Mouse (Mus musculus): ENCODE measurements around the gene Sbno1. TPM values are rescaled to one million over a fixed set of nuclear protein-coding genes. Genes with fewer than 3 reads are reported as not detected.

Sbno1 gene
- total and polyA plus RNA-seq, 3 experiments: 32.4 to 500 (median 38.8) TPM

- Histone ChIP-seq H3K79me2 (ENCODE audit: control insufficient read depth, insufficient read depth, low read length, poor library complexity) (peaks cover 58% of the 10 kb centered on the region), H3K4me3 (ENCODE audit: control insufficient read depth in 1 of 2, insufficient read depth in 1 of 2, low read depth in 2 of 2, low read length in 2 of 2) (peak overlapping the region; percentile 78 to 89), H3K36me3 (ENCODE audit: control insufficient read depth in 1 of 2, insufficient read depth in 2 of 2, low read length in 2 of 2) (peaks cover 20 to 49% of the 10 kb centered on the region in 2 experiments), H3K27me3 (ENCODE audit: control insufficient read depth in 1 of 2, insufficient read depth in 2 of 2, low read length in 2 of 2) (no peaks in the 10 kb centered on the region), H3K9ac (ENCODE audit: control insufficient read depth, low read depth, low read length, poor library complexity, severe bottlenecking) (peak overlapping the region; percentile 98), H3K27ac (ENCODE audit: control insufficient read depth, low read depth, low read length) (peak overlapping the region; percentile 75), H3K4me1 (ENCODE audit: control insufficient read depth in 1 of 2, insufficient read depth in 2 of 2, low read length in 2 of 2) (peaks cover 8 to 32% of the 10 kb centered on the region in 2 experiments), H3K9me3 (replicated peaks; ENCODE audit: insufficient read depth, low read length) (no peaks in the 10 kb centered on the region)
- DNase-seq (ENCODE audit: low read depth, low spot score): peak; percentile 87
- no peak for TF ChIP-seq USF2 (IDR thresholded peaks at IDR 0.05; ENCODE audit: borderline replicate concordance in 1 of 2, insufficient read depth in 1 of 2, low read depth in 1 of 2, low read length in 2 of 2)
- no peak for TF ChIP-seq USF1 (IDR thresholded peaks at IDR 0.05; ENCODE audit: low read depth, low read length)
- no peak for TF ChIP-seq ZNF384 (IDR thresholded peaks at IDR 0.05; ENCODE audit: low read depth, low read length)
- TF ChIP-seq POLR2A (IDR thresholded peaks at IDR 0.05; ENCODE audit: control insufficient read depth in 1 of 2, insufficient read depth in 1 of 2, low read depth in 1 of 2, low read length in 2 of 2, poor library complexity in 1 of 2): peak; percentile 79 to 83; a peak in 3 of 4 replicates
- no peak for TF ChIP-seq MAZ (IDR thresholded peaks at IDR 0.05; ENCODE audit: low read depth, low read length)
- no peak for TF ChIP-seq GATA1 (IDR thresholded peaks at IDR 0.05; ENCODE audit: low read depth, low read length)
- TF ChIP-seq RCOR1 (IDR thresholded peaks at IDR 0.05; ENCODE audit: low read depth, low read length): no peak
- no peak for TF ChIP-seq CTCF (IDR thresholded peaks at IDR 0.05 in 2 of 3, conservative IDR thresholded peaks at IDR 0.05 in 1 of 3; ENCODE audit: control insufficient read depth in 1 of 3, insufficient read depth in 1 of 3, low read depth in 2 of 3, low read length in 3 of 3, poor library complexity in 1 of 3, severe bottlenecking in 1 of 3)
- peak; percentile 42 for TF ChIP-seq MAX (IDR thresholded peaks at IDR 0.05; ENCODE audit: low read length)
- 0 out of 2 replicates have a peak, but pooled peaks have one; percentile 45 for TF ChIP-seq ELF1 (IDR thresholded peaks at IDR 0.05; ENCODE audit: low read depth, low read length)
- no peak for TF ChIP-seq GABPA (IDR thresholded peaks at IDR 0.05; ENCODE audit: low read depth, low read length)
- no peak for TF ChIP-seq POLR2AphosphoS5 (IDR thresholded peaks at IDR 0.05; ENCODE audit: borderline replicate concordance, low read depth, low read length)
- TF ChIP-seq MYB (IDR thresholded peaks at IDR 0.05; ENCODE audit: low read depth, low read length): no peak
- TF ChIP-seq TBP (IDR thresholded peaks at IDR 0.05; ENCODE audit: low read depth, low read length): no peak
- TF ChIP-seq ETS1 (IDR thresholded peaks at IDR 0.05; ENCODE audit: low read depth, low read length): peak; percentile 30; the same call in 1 of the 2 replicates
- no peak for TF ChIP-seq RAD21 (IDR thresholded peaks at IDR 0.05; ENCODE audit: low read depth, low read length)
- no peak for TF ChIP-seq EP300 (IDR thresholded peaks at IDR 0.05; ENCODE audit: low read depth in 1 of 2, low read length in 2 of 2)
- TF ChIP-seq ZKSCAN1 (IDR thresholded peaks at IDR 0.05; ENCODE audit: low read depth, low read length): no peak
- peak; percentile 63 for TF ChIP-seq SIN3A (IDR thresholded peaks at IDR 0.05; ENCODE audit: low read length)
- TF ChIP-seq CHD2 (IDR thresholded peaks at IDR 0.05; ENCODE audit: low read length): no peak
- peak; percentile 74 for TF ChIP-seq MXI1 (IDR thresholded peaks at IDR 0.05; ENCODE audit: low read depth, low read length)
- TF ChIP-seq KAT2A (conservative IDR thresholded peaks at IDR 0.05; ENCODE audit: low read depth, low read length): no peak
- TF ChIP-seq HCFC1 (IDR thresholded peaks at IDR 0.05; ENCODE audit: low read depth, low read length): peak; percentile 51; the same call in 1 of the 2 replicates
- TF ChIP-seq POLR2AphosphoS2 (IDR thresholded peaks at IDR 0.05; ENCODE audit: low read length): peak; percentile 85; the same call in 1 of the 2 replicates
- peak; percentile 66 for TF ChIP-seq NRF1 (IDR thresholded peaks at IDR 0.05; ENCODE audit: insufficient read depth, low read depth, low read length, poor library complexity, severe bottlenecking)
- TF ChIP-seq SMC3 (IDR thresholded peaks at IDR 0.05; ENCODE audit: low read depth, low read length): no peak
- TF ChIP-seq ZC3H11A (IDR thresholded peaks at IDR 0.05; ENCODE audit: low read depth, low read length): no peak
- 0 out of 2 replicates have a peak, but pooled peaks have one; percentile 67 for TF ChIP-seq MAFK (IDR thresholded peaks at IDR 0.05; ENCODE audit: borderline replicate concordance, low read depth, low read length)
- TF ChIP-seq TCF12 (IDR thresholded peaks at IDR 0.05; ENCODE audit: low read depth, low read length): peak; percentile 28; the same call in 1 of the 2 replicates
- peak; percentile 41 for TF ChIP-seq ZMIZ1 (IDR thresholded peaks at IDR 0.05; ENCODE audit: low read depth, low read length)
- no peak for TF ChIP-seq BHLHE40 (IDR thresholded peaks at IDR 0.05; ENCODE audit: borderline replicate concordance, low read depth, low read length)
- peak; percentile 12; the same call in 1 of the 2 replicates for TF ChIP-seq MYC (IDR thresholded peaks at IDR 0.05; ENCODE audit: low read depth, low read length)
- no peak for TF ChIP-seq MEF2A (IDR thresholded peaks at IDR 0.05; ENCODE audit: extremely low read depth, insufficient replicate concordance, low read depth, low read length, poor library complexity, severe bottlenecking)
- TF ChIP-seq UBTF (IDR thresholded peaks at IDR 0.05; ENCODE audit: borderline replicate concordance, insufficient read depth, low read depth, low read length): no peak
- TF ChIP-seq JUND (IDR thresholded peaks at IDR 0.05; ENCODE audit: low read depth, low read length): no peak
Observed at GRCm38 (mm10) chr5:124444661-124445561, 19.1 kb upstream of the Sbno1 start.

All from MEL (cell line).